Comparison of ENCODE assay signal across 16 mouse cellular contexts in the genomic region with DNA sequence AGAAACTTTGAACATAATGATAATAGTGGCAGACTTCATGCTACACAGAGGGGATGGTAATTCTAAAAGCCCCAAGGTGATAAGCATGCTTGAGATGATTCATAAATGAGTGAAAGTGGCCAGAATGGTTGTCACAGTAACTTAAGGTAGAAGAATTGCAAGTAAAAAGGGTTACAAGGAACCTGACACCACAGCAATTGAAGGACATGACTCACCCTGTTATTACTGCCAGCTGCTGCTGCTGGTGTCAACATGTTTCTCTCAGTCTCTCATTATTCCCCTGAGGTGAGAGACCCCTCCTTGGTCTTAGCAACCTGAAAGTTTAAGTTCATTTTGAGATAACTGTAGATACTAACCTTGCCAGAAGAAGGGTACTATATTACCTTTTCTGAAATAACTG. TPM values are rescaled to one million over a fixed set of nuclear protein-coding genes. Genes with fewer than 3 reads are reported as not detected.
"Had no signal": no experiment of that assay in that cellular context is flagged by ENCODE, and none has a peak within 500 bp of the region (broad histone marks: within the 10 kb centered on the region; RNA-seq: fewer than 3 reads in every experiment).

No protein-coding gene starts in this region.

- H3K27me3 ChIP-seq: limb, embryonic 12.5 days; liver, embryonic 15.5 days; neural tube, embryonic 15.5 days had no signal

- H3K36me3 ChIP-seq: limb, embryonic 12.5 days; liver, embryonic 15.5 days; midbrain, embryonic 10.5 days; neural tube, embryonic 15.5 days had no signal

- H3K9ac ChIP-seq: limb, embryonic 12.5 days; liver, embryonic 15.5 days; lung, embryonic 14.5 days; neural tube, embryonic 15.5 days had no signal

- H3K4me2 ChIP-seq: limb, embryonic 12.5 days; liver, embryonic 15.5 days; lung, embryonic 14.5 days; neural tube, embryonic 15.5 days had no signal

- H3K27ac ChIP-seq: limb, embryonic 12.5 days; liver, embryonic 15.5 days; midbrain, embryonic 10.5 days; neural tube, embryonic 15.5 days had no signal

- DNase-seq: kidney, postnatal 25 days; layer of hippocampus, postnatal 36 days; lung, embryonic 14.5 days; lung, postnatal 10 days; lung, postnatal 4 days; midbrain, embryonic 14.5 days; right cerebral cortex, adult 18-20 months; spleen, adult 18-20 months; thymus, adult 18-20 months; thymus, postnatal 14 days had no signal

- H3K4me1 ChIP-seq: limb, embryonic 12.5 days; liver, embryonic 15.5 days; midbrain, embryonic 10.5 days; neural tube, embryonic 15.5 days had no signal

- H3K4me3 ChIP-seq: limb, embryonic 12.5 days; liver, embryonic 15.5 days; midbrain, embryonic 10.5 days; myocyte; neural tube, embryonic 15.5 days had no signal

- H3K9me3 ChIP-seq: limb, embryonic 12.5 days; liver, embryonic 15.5 days; midbrain, embryonic 10.5 days; neural tube, embryonic 15.5 days had no signal

RNA-seq across cellular contexts. Expression of gene Eda2r, which starts 49.1 kb away (rescaled TPM):
- total RNA-seq: megakaryocyte, adult 5-6 weeks had no signal
